Mouse (Mus musculus): ENCODE data around the gene Snx4. TPM values are rescaled to one million over a fixed set of nuclear protein-coding genes. Genes with fewer than 3 reads are reported as not detected.

Snx4 gene
- total and polyA plus RNA-seq, 2 experiments from 2014 or later, result 68.5 to 73.0 TPM

- H3K4me2 ChIP-seq (ENCODE audit: low read depth, low read length), result no peak overlapping the region
- no peak overlapping the region for H3K4me3 ChIP-seq (ENCODE audit: low read depth, low read length)
- H3K27me3 ChIP-seq (ENCODE audit: control insufficient read depth, insufficient read depth, low read length), result no peaks in the 10 kb centered on the region
- 89% methylated on average over 9 of the region's 9 CpGs for WGBS
- peaks cover 36% of the 10 kb centered on the region for H3K36me3 ChIP-seq (replicated peaks; ENCODE audit: control insufficient read depth, insufficient read depth, low read length)
- no peaks in the 10 kb centered on the region for H3K9me3 ChIP-seq (replicated peaks; ENCODE audit: control insufficient read depth, low read length)
- no peak overlapping the region for H3K27ac ChIP-seq (ENCODE audit: low read depth)
- DNase-seq (ENCODE audit: low spot score) (no peak), ATAC-seq (ENCODE audit: insufficient read depth, low read depth) (no peak)
- H3K4me1 ChIP-seq (ENCODE audit: control insufficient read depth, insufficient read depth), result peaks cover 2% of the 10 kb centered on the region; the same call in 1 of the 2 replicates
- H3K9ac ChIP-seq (replicated peaks; ENCODE audit: low read depth, low read length), result no peak overlapping the region
- TF ChIP-seq EP300 (IDR thresholded peaks at IDR 0.05; ENCODE audit: low read depth), result no peak
- TF ChIP-seq CTCF (IDR thresholded peaks at IDR 0.05; ENCODE audit: low read depth), result no peak
Observed at GRCm38 (mm10) chr16:33244933-33245470, 6.2 kb upstream of the Snx4 start.

- WGBS, result 89% methylated on average over 5 of the region's 5 CpGs
- no peaks in the 10 kb centered on the region for H3K9me3 ChIP-seq (replicated peaks; ENCODE audit: control insufficient read depth, low read length)
- H3K4me2 ChIP-seq (ENCODE audit: low read depth, low read length), result no peak overlapping the region
- TF ChIP-seq CTCF (IDR thresholded peaks at IDR 0.05; ENCODE audit: low read depth) (no peak), EP300 (IDR thresholded peaks at IDR 0.05; ENCODE audit: low read depth) (no peak)
- no peaks in the 10 kb centered on the region for H3K27me3 ChIP-seq (ENCODE audit: control insufficient read depth, insufficient read depth, low read length)
- H3K4me3 ChIP-seq (ENCODE audit: low read depth, low read length), result no peak overlapping the region
- peaks cover 8% of the 10 kb centered on the region; the same call in 1 of the 2 replicates for H3K4me1 ChIP-seq (ENCODE audit: control insufficient read depth, insufficient read depth)
- ATAC-seq (ENCODE audit: insufficient read depth, low read depth), result no peak
- H3K36me3 ChIP-seq (replicated peaks; ENCODE audit: control insufficient read depth, insufficient read depth, low read length), result peaks cover 23% of the 10 kb centered on the region
- no peak overlapping the region for H3K9ac ChIP-seq (replicated peaks; ENCODE audit: low read depth, low read length)
- no peak for DNase-seq (ENCODE audit: low spot score)
- no peak overlapping the region for H3K27ac ChIP-seq (ENCODE audit: low read depth)
Observed at GRCm38 (mm10) chr16:33246526-33246925, 4.7 kb upstream of the Snx4 start.

- Histone ChIP-seq H3K4me1 (ENCODE audit: control insufficient read depth, insufficient read depth) (peaks cover 9% of the 10 kb centered on the region; the same call in 1 of the 2 replicates), H3K9ac (replicated peaks; ENCODE audit: low read depth, low read length) (no peak overlapping the region), H3K27me3 (ENCODE audit: control insufficient read depth, insufficient read depth, low read length) (no peaks in the 10 kb centered on the region), H3K27ac (ENCODE audit: low read depth) (no peak overlapping the region), H3K36me3 (replicated peaks; ENCODE audit: control insufficient read depth, insufficient read depth, low read length) (peaks cover 18% of the 10 kb centered on the region), H3K4me3 (ENCODE audit: low read depth, low read length) (no peak overlapping the region), H3K9me3 (replicated peaks; ENCODE audit: control insufficient read depth, low read length) (no peaks in the 10 kb centered on the region), H3K4me2 (ENCODE audit: low read depth, low read length) (no peak overlapping the region)
- no peak for ATAC-seq (ENCODE audit: insufficient read depth, low read depth)
- 78% methylated on average over 2 of the region's 2 CpGs for WGBS
- no peak for DNase-seq (ENCODE audit: low spot score)
- TF ChIP-seq EP300 (IDR thresholded peaks at IDR 0.05; ENCODE audit: low read depth), result no peak
- no peak for TF ChIP-seq CTCF (IDR thresholded peaks at IDR 0.05; ENCODE audit: low read depth)
Observed at GRCm38 (mm10) chr16:33247006-33247405, 4.2 kb upstream of the Snx4 start.

GRCm38 (mm10) chr16:33250651-33251120 lies 556 bp upstream of the Snx4 start:
- no peaks in the 10 kb centered on the region for H3K36me3 ChIP-seq (replicated peaks; ENCODE audit: control insufficient read depth, insufficient read depth, low read length)
- H3K27me3 ChIP-seq (ENCODE audit: control insufficient read depth, insufficient read depth, low read length), result no peaks in the 10 kb centered on the region
- TF ChIP-seq CTCF (IDR thresholded peaks at IDR 0.05; ENCODE audit: low read depth) (no peak), EP300 (IDR thresholded peaks at IDR 0.05; ENCODE audit: low read depth) (no peak)
- H3K9ac ChIP-seq (replicated peaks; ENCODE audit: low read depth, low read length), result peak overlapping the region; percentile 97
- peaks cover 19% of the 10 kb centered on the region for H3K4me1 ChIP-seq (ENCODE audit: control insufficient read depth, insufficient read depth)
- no peaks in the 10 kb centered on the region for H3K9me3 ChIP-seq (replicated peaks; ENCODE audit: control insufficient read depth, low read length)
- 15% methylated on average over 9 of the region's 9 CpGs for WGBS
- peak overlapping the region; percentile 96 for H3K4me3 ChIP-seq (ENCODE audit: low read depth, low read length)
- H3K27ac ChIP-seq (ENCODE audit: low read depth), result peak overlapping the region; percentile 88
- DNase-seq (ENCODE audit: low spot score) (peak; percentile 39), ATAC-seq (ENCODE audit: insufficient read depth, low read depth) (no peak)
- peak overlapping the region; percentile 72 for H3K4me2 ChIP-seq (ENCODE audit: low read depth, low read length)

GRCm38 (mm10) chr16:33255601-33256000 lies 4.4 kb downstream of the Snx4 start:
- Histone ChIP-seq H3K9ac (replicated peaks; ENCODE audit: low read depth, low read length) (no peak overlapping the region), H3K27me3 (ENCODE audit: control insufficient read depth, insufficient read depth, low read length) (no peaks in the 10 kb centered on the region), H3K9me3 (replicated peaks; ENCODE audit: control insufficient read depth, low read length) (no peaks in the 10 kb centered on the region), H3K4me3 (ENCODE audit: low read depth, low read length) (no peak overlapping the region), H3K36me3 (replicated peaks; ENCODE audit: control insufficient read depth, insufficient read depth, low read length) (no peaks in the 10 kb centered on the region), H3K4me2 (ENCODE audit: low read depth, low read length) (no peak overlapping the region), H3K4me1 (ENCODE audit: control insufficient read depth, insufficient read depth) (peaks cover 29% of the 10 kb centered on the region), H3K27ac (ENCODE audit: low read depth) (no peak overlapping the region)
- no peak for TF ChIP-seq CTCF (IDR thresholded peaks at IDR 0.05; ENCODE audit: low read depth)
- no peak for TF ChIP-seq EP300 (IDR thresholded peaks at IDR 0.05; ENCODE audit: low read depth)
- ATAC-seq (ENCODE audit: insufficient read depth, low read depth), result no peak
- 63% methylated on average over 7 of the region's 7 CpGs for WGBS
- peak; percentile 35 for DNase-seq (ENCODE audit: low spot score)

GRCm38 (mm10) chr16:33258530-33258929 lies 7.3 kb downstream of the Snx4 start:
- no peak for DNase-seq (ENCODE audit: low spot score)
- no peak overlapping the region for H3K4me2 ChIP-seq (ENCODE audit: low read depth, low read length)
- H3K4me3 ChIP-seq (ENCODE audit: low read depth, low read length), result no peak overlapping the region
- H3K27ac ChIP-seq (ENCODE audit: low read depth), result no peak overlapping the region
- no peaks in the 10 kb centered on the region for H3K27me3 ChIP-seq (ENCODE audit: control insufficient read depth, insufficient read depth, low read length)
- WGBS, result 23% methylated on average over 2 of the region's 2 CpGs
- peaks cover 37% of the 10 kb centered on the region for H3K4me1 ChIP-seq (ENCODE audit: control insufficient read depth, insufficient read depth)
- H3K36me3 ChIP-seq (replicated peaks; ENCODE audit: control insufficient read depth, insufficient read depth, low read length), result no peaks in the 10 kb centered on the region
- H3K9ac ChIP-seq (replicated peaks; ENCODE audit: low read depth, low read length), result no peak overlapping the region
- no peak for ATAC-seq (ENCODE audit: insufficient read depth, low read depth)
- H3K9me3 ChIP-seq (replicated peaks; ENCODE audit: control insufficient read depth, low read length), result no peaks in the 10 kb centered on the region
- TF ChIP-seq EP300 (IDR thresholded peaks at IDR 0.05; ENCODE audit: low read depth) (no peak), CTCF (IDR thresholded peaks at IDR 0.05; ENCODE audit: low read depth) (no peak)
